Mouse (Mus musculus) hindbrain, embryonic 13.5 days (tissue): Measurements from ENCODE around the gene Polr3gl. TPM values are rescaled to one million over a fixed set of nuclear protein-coding genes. Genes with fewer than 3 reads are reported as not detected.

Source experiments
- ATAC-seq: fragments of 200-750 bp; cut with Nextera tagmentation; 2 replicates; pipeline ENCODE4 v1.8.0; 2017; ENCODE audit warnings: moderate TSS enrichment; ENCODE audit not compliant: low FRiP score
- H3K27ac ChIP-seq: fragments of 300-500 bp; sonication (generic); 2 replicates; pipeline ENCODE4 v1.5.1; 2015; ENCODE audit warnings: inconsistent platforms, mild to moderate bottlenecking, moderate library complexity
- H3K27me3 ChIP-seq: fragments of 300-500 bp; sonication (generic); 2 replicates; pipeline ENCODE4 v1.6.1; 2015; ENCODE audit warnings: mild to moderate bottlenecking, inconsistent platforms
- H3K36me3 ChIP-seq: fragments of 300-500 bp; sonication (generic); 2 replicates; pipeline ENCODE4 v1.6.1; 2015; ENCODE audit warnings: mild to moderate bottlenecking, inconsistent platforms
- H3K4me1 ChIP-seq: fragments of 300-500 bp; sonication (generic); replicated peaks from 2 replicates; pipeline ENCODE4 v1.6.1; 2015; ENCODE audit warnings: inconsistent platforms
- H3K4me2 ChIP-seq: fragments of 300-500 bp; sonication (generic); 2 replicates; pipeline ENCODE4 v1.6.1; 2015; ENCODE audit warnings: inconsistent platforms, mild to moderate bottlenecking, moderate library complexity
- H3K4me3 ChIP-seq: fragments of 300-500 bp; sonication (generic); 2 replicates; pipeline ENCODE4 v1.5.1; 2015; ENCODE audit warnings: mild to moderate bottlenecking, inconsistent platforms
- H3K9ac ChIP-seq: fragments of 300-500 bp; sonication (generic); 2 replicates; pipeline ENCODE4 v1.6.1; 2015; ENCODE audit warnings: mild to moderate bottlenecking, inconsistent platforms
- H3K9me3 ChIP-seq: fragments of 300-500 bp; sonication (generic); 2 replicates; pipeline ENCODE4 v1.6.1; 2016; ENCODE audit warnings: inconsistent platforms
- WGBS: fragments of 180-500 bp; shearing (Covaris S2); methylation state at CpG from one replicate; pipeline ENCODE4 v1.1.7; 2015; 5-methylcytosine and 5-hydroxymethylcytosine counted together
- polyA plus RNA-seq: library from polyadenylated mRNA; unstranded; fragments of >200 nt; fragmentation: Nextera tagmentation; extraction: Ambion mirVana; gene quantifications from 2 replicates; pipeline ENCODE4 v1.2.1, GENCODE M21; 2015

Polr3gl gene
- polyA plus RNA-seq: 38.3 and 39.3 TPM in 2 replicates

- under 1% methylated on average over 36 of the region's 38 CpGs for WGBS
- peaks cover 13% of the 10 kb centered on the region for H3K27me3 ChIP-seq
- no peaks in the 10 kb centered on the region; the same call in 1 of the 2 replicates for H3K36me3 ChIP-seq
- H3K4me3 ChIP-seq: peak within 1 kb of the TSS; percentile 60
- H3K4me2 ChIP-seq: peak within 1 kb of the TSS; percentile 69
- peak; percentile 83 for ATAC-seq
- peak within 1 kb of the TSS; percentile 89 for H3K27ac ChIP-seq
- no peaks in the 10 kb centered on the region for H3K9me3 ChIP-seq
- peak within 1 kb of the TSS; percentile 76 for H3K9ac ChIP-seq
- H3K4me1 ChIP-seq: peaks cover 52% of the 10 kb centered on the region
Observed at GRCm38 (mm10) chr3:96593790-96594560, at the start of gene Polr3gl. Gene Polr3gl (minus strand): TSS chr3:96594181.

- H3K27me3 ChIP-seq: no peaks in the 10 kb centered on the region
- no peak for ATAC-seq
- H3K27ac ChIP-seq: no peak overlapping the region
- H3K36me3 ChIP-seq: peaks cover 53% of the 10 kb centered on the region
- WGBS: 75% methylated on average over 1 of the region's 1 CpGs
- no peaks in the 10 kb centered on the region for H3K9me3 ChIP-seq
- H3K4me1 ChIP-seq: peaks cover 21% of the 10 kb centered on the region
- no peak overlapping the region for H3K4me3 ChIP-seq
- no peak overlapping the region for H3K4me2 ChIP-seq
- H3K9ac ChIP-seq: no peak overlapping the region
Observed at GRCm38 (mm10) chr3:96639219-96639618, 45.2 kb upstream of the Polr3gl start.

- peaks cover 52% of the 10 kb centered on the region for H3K36me3 ChIP-seq
- no peak for ATAC-seq
Observed at GRCm38 (mm10) chr3:96636448-96636847, 42.5 kb upstream of the Polr3gl start.

GRCm38 (mm10) chr3:96635906-96636305 lies 41.9 kb upstream of the Polr3gl start:
- Histone ChIP-seq H3K36me3 (peaks cover 52% of the 10 kb centered on the region), H3K4me3 (peak overlapping the region; percentile 90), H3K4me2 (peak overlapping the region; percentile 91), H3K9ac (peak overlapping the region; percentile 96), H3K27ac (peak overlapping the region; percentile 92), H3K27me3 (no peaks in the 10 kb centered on the region), H3K9me3 (no peaks in the 10 kb centered on the region), H3K4me1 (peaks cover 25% of the 10 kb centered on the region)
- peak; percentile 58 for ATAC-seq
- 12% methylated on average over 15 of the region's 15 CpGs for WGBS

More at GRCm38 (mm10) chr3:96636448-96636847, 42.5 kb upstream of the Polr3gl start:
- H3K27me3 ChIP-seq: no peaks in the 10 kb centered on the region
- H3K4me3 ChIP-seq: peak overlapping the region; percentile 90
- peak overlapping the region; percentile 91 for H3K4me2 ChIP-seq
- no peak overlapping the region for H3K27ac ChIP-seq
- H3K9me3 ChIP-seq: no peaks in the 10 kb centered on the region
- WGBS: 70% methylated on average over 11 of the region's 11 CpGs
- peaks cover 21% of the 10 kb centered on the region for H3K4me1 ChIP-seq
- H3K9ac ChIP-seq: peak overlapping the region; percentile 96; the same call in 1 of the 2 replicates

GRCm38 (mm10) chr3:96634928-96635879 lies 41.2 kb upstream of the Polr3gl start, which contains the start of the genes Pex11b and Gm42957:
Gene Pex11b (plus strand): TSS chr3:96635376.
Gene Gm42957 (plus strand): TSS chr3:96635474.
- H3K36me3 ChIP-seq: peaks cover 52% of the 10 kb centered on the region
- peak within 1 kb of the TSS; percentile 96 for H3K9ac ChIP-seq
- peaks cover 32% of the 10 kb centered on the region for H3K4me1 ChIP-seq
- H3K4me3 ChIP-seq: peak within 1 kb of the TSS; percentile 90
- WGBS: 2% methylated on average over 56 of the region's 60 CpGs
- H3K27me3 ChIP-seq: no peaks in the 10 kb centered on the region
- H3K9me3 ChIP-seq: no peaks in the 10 kb centered on the region
- H3K4me2 ChIP-seq: peak within 1 kb of the TSS; percentile 91
- peak; percentile 89 for ATAC-seq
- H3K27ac ChIP-seq: peak within 1 kb of the TSS; percentile 92

GRCm38 (mm10) chr3:96634015-96634414 lies 40.0 kb upstream of the Polr3gl start:
- no peak overlapping the region for H3K4me2 ChIP-seq
- H3K4me1 ChIP-seq: peaks cover 37% of the 10 kb centered on the region
- H3K9ac ChIP-seq: no peak overlapping the region
- 74% methylated on average over 1 of the region's 1 CpGs for WGBS
- no peak for ATAC-seq
- no peaks in the 10 kb centered on the region for H3K27me3 ChIP-seq
- H3K9me3 ChIP-seq: no peaks in the 10 kb centered on the region
- H3K27ac ChIP-seq: no peak overlapping the region
- H3K36me3 ChIP-seq: peaks cover 41% of the 10 kb centered on the region
- no peak overlapping the region for H3K4me3 ChIP-seq

- no peak overlapping the region for H3K27ac ChIP-seq
- no peak overlapping the region for H3K4me3 ChIP-seq
- peaks cover 41% of the 10 kb centered on the region for H3K4me1 ChIP-seq
- no peaks in the 10 kb centered on the region for H3K9me3 ChIP-seq
- no peak for ATAC-seq
- no peak overlapping the region for H3K9ac ChIP-seq
- no peaks in the 10 kb centered on the region for H3K27me3 ChIP-seq
- H3K4me2 ChIP-seq: no peak overlapping the region
- peaks cover 24% of the 10 kb centered on the region for H3K36me3 ChIP-seq
Observed at GRCm38 (mm10) chr3:96632058-96632457, 38.1 kb upstream of the Polr3gl start.

- peak within 1 kb of the TSS; percentile 84 for H3K9ac ChIP-seq
- H3K4me1 ChIP-seq: peaks cover 27% of the 10 kb centered on the region
- ATAC-seq: peak; percentile 94
- peaks cover 37% of the 10 kb centered on the region for H3K36me3 ChIP-seq
- peak within 1 kb of the TSS; percentile 64 for H3K4me3 ChIP-seq
- H3K27ac ChIP-seq: peak within 1 kb of the TSS; percentile 82
- no peaks in the 10 kb centered on the region for H3K27me3 ChIP-seq
- under 1% methylated on average over 48 of the region's 48 CpGs for WGBS
- no peaks in the 10 kb centered on the region for H3K9me3 ChIP-seq
- H3K4me2 ChIP-seq: peak within 1 kb of the TSS; percentile 82
Observed at GRCm38 (mm10) chr3:96629729-96630600, 36.0 kb upstream of the Polr3gl start, which contains the start of gene Rbm8a. Gene Rbm8a (plus strand): TSS chr3:96629933.

GRCm38 (mm10) chr3:96623201-96623600 lies 29.2 kb upstream of the Polr3gl start:
- no peak overlapping the region for H3K27ac ChIP-seq
- no peak for ATAC-seq
- H3K27me3 ChIP-seq: no peaks in the 10 kb centered on the region
- H3K4me2 ChIP-seq: no peak overlapping the region
- H3K4me1 ChIP-seq: no peaks in the 10 kb centered on the region
- no peaks in the 10 kb centered on the region for H3K9me3 ChIP-seq
- no peak overlapping the region for H3K4me3 ChIP-seq
- H3K9ac ChIP-seq: no peak overlapping the region
- whole genome bisulfite sequencing: 94% methylated on average over 4 of the region's 4 CpGs
- H3K36me3 ChIP-seq: peaks cover 68% of the 10 kb centered on the region

- Histone ChIP-seq H3K27ac (no peak overlapping the region), H3K27me3 (no peaks in the 10 kb centered on the region), H3K9ac (no peak overlapping the region), H3K9me3 (no peaks in the 10 kb centered on the region), H3K4me2 (no peak overlapping the region), H3K36me3 (peaks cover 75% of the 10 kb centered on the region), H3K4me3 (no peak overlapping the region), H3K4me1 (no peaks in the 10 kb centered on the region)
- 95% methylated on average over 3 of the region's 3 CpGs for WGBS
- ATAC-seq: no peak
Observed at GRCm38 (mm10) chr3:96617941-96618340, 24.0 kb upstream of the Polr3gl start.

GRCm38 (mm10) chr3:96606618-96607017 lies 12.6 kb upstream of the Polr3gl start:
- Histone ChIP-seq H3K4me1 (peaks cover 51% of the 10 kb centered on the region), H3K4me3 (no peak overlapping the region), H3K27me3 (no peaks in the 10 kb centered on the region), H3K9ac (no peak overlapping the region), H3K27ac (no peak overlapping the region), H3K9me3 (no peaks in the 10 kb centered on the region), H3K4me2 (no peak overlapping the region), H3K36me3 (peaks cover 3% of the 10 kb centered on the region; the same call in 1 of the 2 replicates)
- no peak for ATAC-seq
- WGBS: 92% methylated on average over 4 of the region's 4 CpGs
